Mouse (Mus musculus): ENCODE data around the gene Lrrc63.

The Lrrc63 gene

DNA sequence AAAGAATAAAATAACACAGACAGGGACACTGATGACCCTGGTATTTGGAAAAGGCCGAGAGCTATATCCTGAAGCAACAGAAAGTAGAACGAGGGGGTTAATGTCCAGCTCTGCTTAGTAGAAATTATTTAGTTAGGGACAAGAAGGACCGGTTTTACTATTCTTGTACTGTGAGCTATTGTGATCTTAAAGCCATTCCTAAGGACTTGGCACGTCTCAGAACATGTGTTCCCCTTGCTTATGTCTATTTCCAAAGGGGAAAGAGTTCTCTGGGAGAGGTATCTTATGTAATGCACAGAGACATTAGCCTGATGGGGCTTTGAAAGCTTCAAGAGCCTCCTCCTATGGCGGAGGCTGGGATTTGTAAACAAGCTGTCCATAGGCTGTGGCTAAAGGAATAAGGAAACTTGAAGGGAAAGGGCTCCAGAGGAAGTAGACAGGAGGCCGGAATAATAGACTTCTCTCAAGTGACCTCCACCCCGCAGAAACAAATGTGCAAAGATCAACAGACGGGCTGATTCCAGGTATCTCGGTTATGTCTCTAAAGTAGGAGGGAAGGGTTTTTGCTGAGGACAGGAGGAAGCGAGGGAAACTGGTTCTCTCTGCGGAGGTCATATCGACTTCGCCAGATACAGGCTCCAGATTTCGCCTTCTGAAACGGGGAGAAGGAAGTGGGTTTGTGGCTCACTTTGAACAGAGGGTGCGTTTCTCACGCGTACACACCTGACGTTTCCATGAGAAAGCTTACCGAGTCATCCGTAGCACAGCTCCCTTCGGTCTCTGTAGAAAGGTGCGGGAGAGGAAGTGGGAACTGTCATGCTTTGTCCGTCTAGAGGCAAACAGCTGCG is 5.7 kb upstream of the Lrrc63 start:
- DNase-seq = no peak

DNA sequence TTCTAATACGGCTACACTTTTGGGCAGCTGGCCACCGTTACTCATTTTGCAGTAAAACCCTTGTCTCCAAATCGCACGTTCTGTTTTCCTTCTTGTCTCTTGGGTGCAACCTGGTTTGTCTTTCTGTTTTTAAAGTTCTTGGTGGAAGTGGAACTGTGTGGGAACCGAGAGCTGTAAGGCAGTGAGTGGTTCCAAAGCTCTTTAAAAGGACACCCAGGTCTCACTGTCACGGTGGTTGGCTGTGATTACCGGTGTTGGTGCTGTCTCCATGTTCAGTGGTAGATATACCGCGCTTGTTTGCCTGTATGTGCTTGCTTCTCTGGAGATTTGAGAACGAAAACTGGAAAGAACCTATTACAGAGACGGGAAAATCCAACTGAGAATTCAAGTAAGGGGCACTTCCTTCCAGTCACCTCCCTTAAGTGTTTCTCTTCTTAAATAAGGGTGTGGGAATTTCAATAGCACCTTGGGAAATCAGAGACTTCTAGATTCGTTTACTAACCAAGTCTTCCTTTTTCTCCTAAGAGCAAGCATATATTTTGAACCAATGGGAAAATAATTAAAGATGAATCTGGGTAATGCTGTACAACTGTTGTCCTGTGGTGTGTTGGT is 749 bp upstream of the Lrrc63 start:
- DNase-seq = no peak

DNA sequence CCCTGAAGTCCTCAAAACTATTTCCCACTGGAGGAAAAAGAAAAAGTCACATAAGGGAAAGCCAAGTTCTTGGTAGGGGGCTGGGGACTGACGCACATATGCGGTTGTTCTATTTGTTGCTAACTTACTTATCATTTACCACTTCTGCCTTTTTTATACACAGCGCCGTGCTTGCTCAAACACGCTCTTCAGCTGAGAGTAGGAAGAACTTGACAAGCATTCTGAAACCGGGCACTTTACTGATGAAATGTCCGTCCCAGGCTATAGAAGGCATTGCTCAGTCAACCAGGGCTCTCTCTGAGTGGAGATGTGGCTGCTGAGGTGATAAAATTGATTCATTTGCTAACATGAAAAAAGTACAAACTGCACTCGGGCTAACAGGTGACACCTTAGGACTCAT is 9.0 kb downstream of the Lrrc63 start:
- no peak for DNase-seq

DNA sequence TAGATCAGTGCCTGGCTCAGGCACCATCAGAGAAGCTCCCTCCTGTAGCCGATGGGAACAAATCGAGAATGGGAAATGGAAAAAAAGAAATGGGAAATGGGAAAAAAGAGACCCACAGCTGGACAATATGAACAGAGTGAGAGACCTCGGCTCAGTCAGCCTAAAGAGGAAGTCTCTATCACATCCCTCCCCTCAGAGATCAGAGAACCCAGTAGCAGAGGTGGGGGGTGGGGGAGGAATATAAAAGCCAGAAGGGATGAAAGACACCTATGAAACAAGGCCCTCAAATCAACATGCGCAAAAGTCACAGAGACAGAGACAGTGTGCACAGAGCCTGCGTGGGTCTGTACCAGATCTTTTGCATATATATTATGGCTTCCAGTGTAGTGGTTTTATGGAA is 27.7 kb downstream of the Lrrc63 start:
- DNase-seq = no peak

DNA sequence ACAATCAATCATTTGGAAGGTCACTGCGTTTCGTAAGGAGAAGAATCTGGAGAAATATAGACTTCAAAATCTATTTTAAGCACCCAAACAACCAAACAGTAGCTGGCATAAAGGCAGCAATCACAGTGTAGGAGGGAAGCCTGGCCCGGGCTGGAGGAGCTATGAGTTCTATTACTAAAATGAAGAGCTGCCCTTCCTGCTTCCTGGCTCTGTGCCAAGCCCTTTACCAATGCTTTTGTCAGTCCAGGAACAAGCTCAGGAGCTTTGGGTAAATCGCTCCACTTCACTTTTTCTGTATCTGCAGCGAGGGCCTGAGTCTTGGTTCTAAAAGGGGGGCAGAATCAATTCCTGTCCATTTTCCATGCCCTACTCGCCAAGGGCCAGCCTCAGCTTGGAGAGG is 52.7 kb downstream of the Lrrc63 start:
- DNase-seq = no peak

DNA sequence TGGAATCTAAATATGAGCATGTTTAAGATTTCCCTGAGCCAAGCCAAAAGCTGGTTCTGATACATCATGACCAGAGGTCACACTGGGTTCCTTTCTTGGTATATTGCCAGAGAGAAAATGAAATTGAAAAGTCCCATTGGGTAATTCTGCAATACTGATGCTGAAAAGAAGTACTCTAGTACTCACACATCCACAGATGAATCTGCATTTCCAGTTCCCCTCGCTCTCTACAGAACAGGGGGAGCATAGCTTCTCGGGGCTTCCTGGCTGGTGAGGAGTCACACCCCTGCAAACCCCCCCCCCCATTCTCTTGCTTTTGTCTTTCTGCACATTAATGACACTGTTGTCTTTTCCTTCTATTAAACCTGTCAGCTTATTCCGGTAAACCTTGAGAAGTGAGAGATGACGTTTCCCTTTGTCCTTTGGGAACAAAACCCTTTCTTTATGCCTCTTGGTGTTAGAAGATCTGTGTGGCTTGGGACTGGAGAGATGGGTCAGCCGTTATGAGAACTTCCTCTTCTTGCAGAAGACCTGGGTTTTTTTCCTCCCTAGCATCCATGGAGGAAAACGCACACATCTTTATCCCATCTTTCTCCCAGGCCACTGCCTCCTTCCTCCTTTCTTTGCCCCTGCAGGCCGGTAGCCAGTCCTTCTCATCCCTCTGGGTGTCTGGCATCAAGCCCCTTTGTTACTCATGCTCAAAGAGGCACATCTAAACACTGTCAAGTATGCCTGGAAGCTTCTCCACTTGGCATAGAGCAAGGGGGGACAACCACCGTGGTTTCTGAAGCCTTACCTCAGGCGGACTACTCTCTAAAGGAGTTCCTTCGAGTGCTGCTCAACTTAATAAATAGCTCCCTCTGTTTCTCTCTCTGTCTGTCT is 55.1 kb downstream of the Lrrc63 start:
- DNase-seq = no peak

DNA sequence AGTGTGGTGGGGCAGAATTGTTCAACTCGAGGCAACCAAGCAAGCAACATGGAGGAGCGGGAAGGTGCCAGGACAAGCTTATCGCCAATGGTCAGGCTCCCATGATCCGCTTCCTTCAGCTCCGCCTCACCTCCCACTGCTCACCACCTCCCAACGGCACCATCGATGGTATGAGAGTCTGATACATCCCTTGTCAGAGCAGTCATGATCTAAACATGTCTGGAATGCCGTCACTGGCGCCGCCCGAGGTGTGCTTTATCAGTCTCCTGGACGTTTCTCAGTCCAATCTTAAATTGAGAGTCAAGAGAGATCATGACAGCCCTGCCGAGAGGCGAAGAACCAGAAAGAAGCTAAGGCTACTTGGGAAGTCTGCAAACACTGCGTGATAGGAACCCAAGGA is 59.6 kb downstream of the Lrrc63 start:
- no peak for DNase-seq

DNA sequence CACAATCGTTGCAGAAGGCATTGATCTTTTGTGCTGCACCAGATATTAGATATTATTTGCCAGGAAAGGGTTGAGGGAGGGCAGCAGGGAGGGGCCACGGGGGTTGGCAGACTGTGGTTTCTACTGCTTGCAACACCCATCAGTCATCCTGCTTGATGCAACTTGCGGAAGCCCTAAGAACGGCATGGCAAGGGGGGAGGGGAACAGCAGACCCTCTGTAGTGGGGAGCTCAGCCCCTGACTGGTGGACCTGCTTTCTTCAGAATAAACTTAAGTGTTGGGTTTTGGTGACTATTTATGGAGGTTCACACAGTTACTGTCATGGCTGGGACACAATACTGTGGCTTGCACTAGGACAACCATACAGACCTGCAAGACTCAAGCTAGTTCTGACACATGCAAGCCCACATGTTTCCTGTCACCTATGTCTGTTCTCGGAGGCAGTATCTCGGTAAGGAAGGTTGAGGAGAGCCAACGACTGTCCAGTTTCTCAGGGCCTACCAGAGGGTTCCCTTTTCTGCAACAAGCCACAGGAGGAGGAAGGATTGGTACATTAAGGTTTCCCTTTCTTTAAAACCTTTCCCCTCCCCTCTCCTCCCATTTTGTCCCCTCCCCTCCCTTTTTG is 61.2 kb downstream of the Lrrc63 start:
- no peak for DNase-seq

DNA sequence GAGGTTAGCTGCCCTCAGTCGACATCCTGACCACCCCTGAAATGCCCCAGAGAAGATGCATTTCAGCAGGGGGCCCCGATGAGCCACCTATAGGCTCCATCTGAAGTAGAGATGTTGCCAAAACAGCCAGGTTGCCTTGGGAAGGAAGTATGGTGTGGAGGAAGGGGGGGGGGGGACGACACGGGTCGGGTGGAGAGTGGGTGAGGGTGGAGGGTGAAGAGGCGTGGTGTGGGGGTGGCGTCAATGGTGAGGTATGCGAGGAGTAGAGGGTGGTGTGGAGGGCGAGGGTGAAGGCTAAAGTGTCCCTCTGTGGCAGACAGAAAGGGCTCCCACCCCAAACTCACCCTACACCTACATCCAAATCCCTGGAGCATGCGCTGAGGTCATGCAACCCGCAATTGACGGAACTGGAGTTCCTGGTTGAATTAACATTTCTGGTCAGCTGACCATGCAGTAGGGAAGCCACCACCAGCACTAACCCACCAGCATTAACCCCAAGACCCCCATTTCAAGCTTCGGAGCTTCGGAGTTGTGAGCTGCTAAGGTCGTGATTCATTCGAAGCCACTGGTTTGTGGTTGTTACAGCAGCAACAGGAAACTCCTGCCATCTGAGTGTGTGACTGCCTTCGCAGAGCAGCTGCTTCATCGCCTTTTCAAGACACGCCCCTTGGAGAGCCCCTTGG is 62.1 kb downstream of the Lrrc63 start:
- DNase-seq = no peak

DNA sequence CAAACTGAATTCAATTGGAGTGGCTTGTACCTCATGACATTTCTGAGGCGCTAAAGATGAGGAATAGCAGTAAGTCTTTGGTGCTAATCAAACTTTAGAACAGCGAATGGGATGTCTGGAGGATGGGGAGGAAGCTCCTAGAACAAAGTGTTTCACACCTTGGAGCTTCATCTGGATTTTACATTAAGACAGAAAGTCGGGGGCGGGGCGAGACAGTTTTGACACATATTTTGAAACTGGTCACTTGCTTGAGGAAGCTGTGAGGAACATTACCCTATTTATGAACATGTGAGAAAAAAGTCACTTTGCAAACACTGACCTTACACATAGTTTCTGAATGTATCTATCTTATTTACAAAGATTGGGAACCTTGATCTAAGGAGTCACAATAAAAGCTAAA is 65.5 kb downstream of the Lrrc63 start:
- DNase-seq = no peak

DNA sequence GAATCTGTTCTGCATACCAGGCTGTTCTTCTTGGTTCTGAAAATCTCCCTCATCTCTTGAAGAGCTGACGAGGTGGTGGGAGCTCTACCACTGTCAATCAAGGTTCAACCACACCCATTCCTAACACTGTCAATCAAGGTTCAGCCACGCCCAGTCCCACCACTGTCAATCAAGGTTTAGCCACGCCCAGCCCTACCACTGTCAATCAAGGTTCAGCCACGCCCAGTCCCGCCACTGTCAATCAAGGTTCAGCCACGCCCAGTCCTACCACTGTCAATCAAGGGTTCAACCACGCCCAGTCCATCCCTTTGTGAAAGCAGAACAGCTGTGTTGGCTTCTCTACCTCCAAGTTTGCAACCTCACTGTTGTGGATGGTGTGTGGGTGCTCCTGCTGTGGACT is 66.2 kb downstream of the Lrrc63 start:
- no peak for DNase-seq

DNA sequence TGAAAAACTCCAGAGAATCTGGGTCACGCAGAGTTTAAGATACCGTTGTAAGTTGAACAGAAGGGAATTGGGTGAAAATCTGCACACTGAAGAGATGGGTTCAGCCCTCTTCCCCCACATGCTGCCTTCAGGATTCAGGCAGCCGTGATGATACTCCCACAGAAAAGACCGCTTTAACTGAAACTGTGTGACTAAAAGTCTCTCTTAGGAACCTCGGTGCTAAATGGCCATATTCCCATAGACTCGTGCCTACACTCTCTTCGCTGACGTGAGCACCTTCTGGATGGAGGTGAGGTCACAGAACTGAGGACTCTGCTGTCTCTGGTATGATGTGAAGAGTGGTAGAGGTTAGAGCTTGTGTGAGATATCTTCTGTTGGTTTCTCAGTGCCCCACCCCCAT is 66.7 kb downstream of the Lrrc63 start:
- no peak for DNase-seq

DNA sequence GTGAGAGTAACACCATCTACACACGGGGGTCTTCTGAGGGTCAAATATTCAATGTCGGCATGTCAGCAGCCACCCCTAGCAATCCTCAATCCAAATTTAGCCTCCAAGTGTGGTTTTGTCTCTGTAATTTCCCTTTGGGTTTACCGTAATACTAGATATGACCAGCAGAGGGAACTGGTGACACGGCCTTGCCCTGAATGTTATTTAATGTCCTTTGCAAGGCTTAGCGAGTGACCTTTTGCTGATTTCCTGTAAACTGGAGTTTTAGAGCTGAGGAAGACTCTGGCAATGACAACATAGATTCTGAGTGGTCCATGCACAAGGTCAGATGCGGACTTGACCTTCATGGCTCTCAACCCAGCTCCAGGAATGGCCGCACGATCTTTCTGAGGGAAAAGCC is 70.1 kb downstream of the Lrrc63 start:
- peak in 1 of 2 experiments; percentile 9 for DNase-seq

DNA sequence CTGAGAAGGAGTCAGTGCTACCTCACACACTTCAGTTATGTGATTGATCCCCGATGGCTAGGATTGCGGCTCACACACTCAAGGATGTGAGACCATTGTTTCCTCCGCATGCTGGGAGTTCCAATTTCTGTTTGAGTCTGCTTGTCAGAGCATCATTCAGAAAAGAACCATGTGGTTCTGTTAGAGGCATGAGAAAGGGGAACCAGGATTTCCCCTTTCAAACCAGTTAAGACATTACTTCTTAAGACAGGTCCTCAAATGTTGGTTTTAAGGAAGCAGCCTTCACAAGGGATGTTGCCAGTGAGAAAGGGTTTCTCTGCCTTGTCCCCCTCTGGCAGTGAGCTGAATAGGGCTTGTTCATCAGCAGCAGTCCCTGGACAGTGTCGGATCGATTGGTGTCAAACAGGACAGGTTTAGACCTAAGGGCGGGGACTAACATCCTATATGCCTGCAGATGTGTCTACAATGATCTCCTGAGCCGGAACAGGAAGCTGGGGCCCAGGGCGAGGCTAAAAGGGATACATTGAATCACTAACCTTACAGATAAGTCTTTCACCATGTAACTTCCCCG is 73.7 kb downstream of the Lrrc63 start:
- DNase-seq = no peak

DNA sequence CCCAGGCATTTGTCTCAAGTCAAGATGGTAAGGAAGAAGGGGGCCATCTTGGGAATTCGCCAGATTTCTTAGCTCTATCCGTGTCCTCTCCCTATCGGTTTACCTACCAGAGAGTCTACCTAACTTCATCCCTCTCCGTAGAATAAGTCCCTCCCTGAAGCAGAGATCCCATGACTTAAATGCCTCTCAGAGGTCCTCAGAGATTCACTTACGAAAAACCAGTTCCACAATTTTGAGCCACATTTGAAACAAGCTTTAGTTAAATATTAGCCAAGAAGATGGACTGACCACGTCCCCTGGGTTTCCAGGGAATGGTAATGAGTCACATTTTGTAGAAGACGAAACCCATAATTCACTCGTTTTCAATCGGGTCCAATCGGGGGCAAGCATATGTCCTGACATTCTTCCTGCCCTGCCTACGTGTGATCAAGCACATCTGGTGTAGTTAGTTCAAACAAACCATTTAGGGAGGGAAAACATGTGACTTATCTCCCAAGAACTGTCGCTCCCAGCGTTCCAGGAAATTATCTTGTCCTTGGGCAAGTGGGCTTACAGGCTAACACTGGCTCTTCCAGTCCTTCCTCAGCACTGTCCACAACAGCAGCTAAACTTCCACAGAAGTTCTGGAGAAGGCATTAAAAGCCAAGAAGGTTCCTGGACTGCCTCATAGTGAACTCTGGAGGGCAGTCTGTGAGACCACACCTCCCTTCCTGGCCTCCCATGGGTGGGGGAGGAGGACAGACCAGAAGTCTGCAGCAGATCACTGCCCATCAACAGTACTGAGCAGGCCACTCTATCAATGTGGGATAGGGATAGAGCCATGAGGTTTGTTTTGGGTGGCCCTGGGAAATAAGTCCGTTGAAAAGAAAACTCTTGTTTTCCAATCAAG is 76.0 kb downstream of the Lrrc63 start:
- DNase-seq = no peak

DNA sequence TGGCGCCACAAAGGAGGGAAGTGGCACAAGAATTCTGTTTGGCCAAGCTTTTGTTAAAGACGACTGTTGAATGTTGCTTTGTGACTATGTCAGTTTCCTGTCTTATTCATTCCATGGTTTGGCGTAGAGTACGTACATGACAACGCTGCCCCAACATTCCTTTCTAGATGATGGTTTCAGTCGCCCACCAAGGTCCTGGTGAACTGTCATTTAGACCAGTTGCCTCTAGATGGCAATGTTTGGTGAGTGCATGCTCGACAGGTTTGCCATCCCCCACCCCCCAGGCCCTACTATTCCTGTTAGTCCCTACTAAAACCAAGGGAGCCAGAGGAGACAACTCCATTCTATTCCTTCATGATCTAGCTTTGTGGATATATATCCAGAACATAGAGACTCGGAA is 78.2 kb downstream of the Lrrc63 start:
- no peak for DNase-seq

DNA sequence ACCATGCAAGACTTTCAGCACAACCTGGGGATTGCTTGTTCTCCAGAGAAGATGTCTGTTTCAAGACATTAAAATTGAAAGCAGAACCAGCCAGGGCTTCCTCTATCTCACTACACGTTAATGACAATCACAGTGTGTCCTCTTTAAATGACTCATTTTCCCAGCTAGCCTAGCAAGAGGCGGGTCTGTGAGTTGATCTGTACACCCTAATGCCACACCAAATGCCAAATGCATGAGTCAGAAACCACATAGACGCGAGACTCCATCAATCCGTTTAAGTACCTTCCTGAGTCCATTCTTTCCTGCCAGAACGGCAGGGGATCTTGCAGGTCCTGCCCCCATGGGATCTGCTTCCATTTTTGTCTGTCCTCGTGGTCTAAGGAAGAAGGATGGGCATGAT is 85.5 kb downstream of the Lrrc63 start:
- DNase-seq = no peak

DNA sequence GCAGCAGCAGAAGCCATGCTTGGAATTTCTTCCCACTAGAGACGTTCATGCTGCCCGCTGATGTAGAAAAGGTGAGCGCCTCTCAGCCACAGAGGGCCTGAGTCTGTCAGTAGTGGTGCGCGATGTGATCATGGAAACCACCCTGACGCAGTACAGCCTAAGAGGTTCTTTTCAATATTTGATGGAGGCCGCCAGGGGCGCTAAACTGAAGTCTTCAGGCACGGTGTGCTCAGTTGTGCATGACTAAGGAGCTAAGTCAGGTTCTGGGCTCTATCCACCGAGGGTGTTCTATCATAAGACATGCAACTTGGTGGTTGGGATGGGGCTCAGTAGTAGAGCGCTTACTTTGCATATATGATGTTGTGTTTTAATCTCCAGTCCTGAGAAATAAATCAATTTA is 95.2 kb downstream of the Lrrc63 start:
- no peak for DNase-seq
